Mouse (Mus musculus) limb, embryonic 14.5 days (tissue): ENCODE results near the gene Fam104a. TPM values are rescaled to one million over a fixed set of nuclear protein-coding genes. Genes with fewer than 3 reads are reported as not detected.
A peak's percentile ranks its signal among the peaks of the same experiment; 100 is the strongest.

ENCODE experiments used
- ATAC-seq: fragments of 200-750 bp; cut with Nextera tagmentation; 2 replicates; pipeline ENCODE4 v1.8.0; 2017; ENCODE audit warnings: low read depth, moderate number of reproducible peaks, moderate TSS enrichment; ENCODE audit not compliant: low FRiP score
- DNase-seq: peaks from one replicate; pipeline ENCODE4 v3.0.0-alpha.2; 2015; ENCODE audit warnings: low spot score
- H3K27ac ChIP-seq: fragments of 300-500 bp; sonication (generic); replicated peaks from 2 replicates; pipeline ENCODE4 v1.5.1; 2014; ENCODE audit warnings: low read depth, mild to moderate bottlenecking, low read length, moderate library complexity, mixed read lengths
- H3K27me3 ChIP-seq: fragments of 300-500 bp; sonication (generic); 2 replicates; pipeline ENCODE4 v1.6.1; 2014; ENCODE audit warnings: low read length, mixed read lengths; ENCODE audit not compliant: control insufficient read depth, insufficient read depth
- H3K36me3 ChIP-seq: fragments of 300-500 bp; sonication (generic); 2 replicates; pipeline ENCODE4 v1.6.1; 2014; ENCODE audit warnings: mild to moderate bottlenecking, low read length, moderate library complexity, mixed read lengths; ENCODE audit not compliant: control insufficient read depth, insufficient read depth
- H3K4me1 ChIP-seq: fragments of 300-500 bp; sonication (generic); 2 replicates; pipeline ENCODE4 v1.6.1; 2014; ENCODE audit warnings: antibody characterized with exemption, low read length, mixed read lengths; ENCODE audit not compliant: control insufficient read depth, insufficient read depth
- H3K4me2 ChIP-seq: fragments of 300-500 bp; sonication (generic); replicated peaks from 2 replicates; pipeline ENCODE4 v1.6.1; 2014; ENCODE audit warnings: low read depth, mild to moderate bottlenecking, low read length, moderate library complexity; ENCODE audit not compliant: severe bottlenecking
- H3K4me3 ChIP-seq: fragments of 300-500 bp; sonication (generic); replicated peaks from 2 replicates; pipeline ENCODE4 v1.5.1; 2014; ENCODE audit warnings: low read length
- H3K9ac ChIP-seq: fragments of 300-500 bp; sonication (generic); 2 replicates; pipeline ENCODE4 v1.6.1; 2014; ENCODE audit warnings: mild to moderate bottlenecking, low read depth, low read length, moderate library complexity; ENCODE audit not compliant: severe bottlenecking
- H3K9me3 ChIP-seq: fragments of 300-500 bp; sonication (generic); 2 replicates; pipeline ENCODE4 v1.6.1; 2016; ENCODE audit warnings: low read length; ENCODE audit not compliant: control insufficient read depth
- POLR2A ChIP-seq: fragments of 200-500 bp; IDR thresholded peaks from 2 replicates; pipeline ENCODE4 v1.8.0; 2012; ENCODE audit warnings: inconsistent platforms, mild to moderate bottlenecking, moderate library complexity, borderline replicate concordance; ENCODE audit not compliant: insufficient read depth, insufficient read length; ENCODE audit errors: extremely low read depth
- WGBS: fragments of 180-500 bp; shearing (Covaris S2); extraction: QIAGEN DNeasy Blood & Tissue Kit; methylation state at CpG from one replicate; pipeline ENCODE4 v1.1.7; 2014; 5-methylcytosine and 5-hydroxymethylcytosine counted together
- polyA plus RNA-seq, 2 experiments: library from polyadenylated mRNA; depleted of rRNA in 1 of 2; stranded (reverse) in 1 of 2; unstranded in 1 of 2; fragments of >200 nt; fragmentation: Nextera tagmentation in 1 of 2; extraction: Ambion mirVana in 1 of 2; gene quantifications; 2 replicates each; pipeline versions ENCODE4 v1.2.1 to v1.2.3; 2012 to 2014

Gene Fam104a
- polyA plus RNA-seq, 2 experiments: 30.3 to 50.2 TPM

DNA sequence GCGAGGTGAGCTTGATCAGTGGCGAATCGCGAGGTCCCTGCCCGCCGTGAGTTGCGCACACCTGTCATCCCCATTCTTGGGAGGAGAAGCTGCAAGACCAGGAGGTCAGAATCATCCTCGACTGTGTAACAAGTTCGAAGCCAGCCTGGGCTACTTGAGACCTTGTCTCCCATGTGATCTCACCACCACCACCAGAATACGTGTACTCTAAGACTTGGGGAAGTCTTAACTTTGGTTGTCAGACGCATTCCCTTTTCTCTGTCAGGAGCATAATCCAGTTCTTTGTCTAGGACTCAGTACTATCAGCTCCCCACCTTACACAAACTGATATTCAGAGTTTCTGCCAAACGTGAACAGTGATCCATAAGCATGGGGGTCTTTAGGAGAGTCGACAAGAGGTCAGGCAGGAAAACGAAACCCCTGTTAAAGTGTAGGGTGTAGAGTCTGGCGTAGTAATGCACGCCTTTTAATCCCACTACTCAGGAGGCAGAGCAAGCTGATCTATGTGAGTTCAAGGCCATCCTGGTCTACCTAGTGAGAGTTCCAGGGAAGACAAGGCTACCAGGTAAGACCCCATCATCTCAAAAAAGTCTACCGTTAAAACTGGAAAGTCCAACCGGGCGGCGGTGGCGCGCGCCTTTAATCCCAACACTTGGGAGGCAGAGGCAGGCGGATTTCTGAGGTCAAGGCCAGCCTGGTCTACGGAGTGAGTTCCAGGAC, 912 bp upstream of the Fam104a start:
- no peak for DNase-seq
- TF ChIP-seq POLR2A: no peak
- WGBS: 42% methylated on average over 25 of the region's 25 CpGs
- Histone ChIP-seq H3K27ac (peak overlapping the region; percentile 91), H3K27me3 (no peaks in the 10 kb centered on the region), H3K4me2 (peak overlapping the region; percentile 78), H3K9ac (peak overlapping the region; percentile 83), H3K4me3 (peak overlapping the region; percentile 96), H3K4me1 (peaks cover 14% of the 10 kb centered on the region), H3K9me3 (no peaks in the 10 kb centered on the region), H3K36me3 (peaks cover 24% of the 10 kb centered on the region)
- ATAC-seq: no peak

DNA sequence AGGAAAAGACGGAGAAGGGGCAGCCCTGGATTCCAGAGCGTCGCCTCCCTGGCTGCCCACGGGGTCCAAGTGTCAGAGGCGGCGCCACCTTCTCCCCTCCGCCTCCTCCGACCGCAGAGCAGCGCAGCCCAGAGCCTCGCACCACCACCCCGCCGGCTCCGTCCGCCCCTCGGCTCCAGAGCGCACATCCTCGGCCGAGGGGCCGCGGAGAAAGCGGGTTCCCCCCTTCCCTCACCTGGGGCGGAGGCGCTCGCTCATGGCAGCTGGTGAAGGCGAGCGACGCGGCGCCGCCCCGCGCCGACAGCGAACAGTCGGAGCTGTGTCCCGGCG, 363 bp downstream of the Fam104a start:
- peak overlapping the region; percentile 78 for H3K4me2 ChIP-seq
- peak overlapping the region; percentile 83 for H3K9ac ChIP-seq
- peaks cover 14% of the 10 kb centered on the region for H3K4me1 ChIP-seq
- DNase-seq: no peak
- ATAC-seq: peak; percentile 70; the same call in 1 of the 2 replicates
- H3K9me3 ChIP-seq: no peaks in the 10 kb centered on the region
- 0% methylated on average over 11 of the region's 38 CpGs for WGBS
- peak overlapping the region; percentile 96 for H3K4me3 ChIP-seq
- no peaks in the 10 kb centered on the region for H3K27me3 ChIP-seq
- no peak for TF ChIP-seq POLR2A
- peak overlapping the region; percentile 91 for H3K27ac ChIP-seq
- peaks cover 11% of the 10 kb centered on the region for H3K36me3 ChIP-seq

DNA sequence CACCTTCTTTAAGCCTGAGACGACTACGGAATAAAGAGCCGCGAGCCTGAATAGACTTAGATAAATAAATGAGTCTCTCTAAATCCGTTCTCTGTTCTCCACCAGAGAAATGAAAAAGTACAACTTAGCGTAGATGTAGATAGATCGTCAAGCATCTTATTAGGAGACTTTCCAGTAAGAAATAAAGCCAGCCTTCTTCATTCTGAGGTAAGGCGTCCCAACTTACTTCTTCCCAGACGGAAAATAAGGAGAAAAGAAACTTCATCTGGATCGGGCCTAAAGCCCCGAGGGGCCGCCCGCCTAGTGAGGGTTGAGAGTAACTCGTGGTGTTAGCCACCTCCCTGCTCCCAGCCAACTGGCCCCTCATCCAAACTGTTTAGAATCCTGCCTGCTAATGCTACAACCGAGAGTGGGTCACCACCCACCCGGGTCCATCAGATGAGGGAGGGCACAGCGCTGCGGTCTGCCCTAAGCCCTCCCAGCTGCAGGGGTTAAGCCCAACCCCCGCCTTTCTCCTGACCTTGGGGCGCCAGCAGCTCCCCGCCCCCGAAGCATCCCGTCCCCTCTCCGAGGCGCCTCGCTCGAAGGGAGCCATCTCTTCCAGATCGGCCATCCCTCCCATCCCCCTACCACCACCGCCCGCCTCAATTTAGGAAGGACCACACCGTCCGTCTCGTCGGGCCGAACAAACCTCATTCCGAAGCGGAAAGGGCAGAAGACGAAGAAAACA, 893 bp downstream of the Fam104a start:
- TF ChIP-seq POLR2A: no peak
- DNase-seq (peak; percentile 45), ATAC-seq (peak; percentile 32)
- Histone ChIP-seq H3K4me2 (peak overlapping the region; percentile 78), H3K4me1 (peaks cover 14% of the 10 kb centered on the region), H3K4me3 (peak overlapping the region; percentile 96), H3K9ac (peak overlapping the region; percentile 83), H3K36me3 (peaks cover 6% of the 10 kb centered on the region), H3K9me3 (no peaks in the 10 kb centered on the region), H3K27me3 (no peaks in the 10 kb centered on the region), H3K27ac (peak overlapping the region; percentile 91)
- 4% methylated on average over 35 of the region's 38 CpGs for WGBS

DNA sequence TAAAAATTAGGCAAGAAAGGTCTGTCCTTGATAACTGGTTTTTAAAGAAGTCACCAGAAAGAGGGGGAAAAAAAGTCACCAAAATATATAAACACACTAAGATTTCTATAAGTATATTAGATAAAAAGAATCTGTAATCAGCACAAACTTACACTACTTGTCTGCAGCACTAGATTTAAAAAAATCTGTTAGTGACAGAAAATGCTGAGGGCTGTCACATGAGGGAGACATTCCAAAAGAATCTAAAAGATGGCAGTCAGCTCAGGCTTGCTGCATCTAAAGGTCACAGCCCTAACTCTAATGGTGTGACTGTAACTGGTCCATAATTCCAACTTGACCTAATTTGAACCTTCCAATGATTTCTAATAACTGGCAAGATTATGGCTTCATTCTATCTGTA, 2.0 kb downstream of the Fam104a start:
- Histone ChIP-seq H3K4me3 (no peak overlapping the region), H3K4me1 (peaks cover 14% of the 10 kb centered on the region), H3K27ac (no peak overlapping the region), H3K27me3 (no peaks in the 10 kb centered on the region), H3K9me3 (no peaks in the 10 kb centered on the region), H3K9ac (no peak overlapping the region), H3K36me3 (peaks cover 2% of the 10 kb centered on the region; the same call in 1 of the 2 replicates), H3K4me2 (peak overlapping the region; percentile 78)
- no peak for DNase-seq
- no peak for TF ChIP-seq POLR2A
- no peak for ATAC-seq

DNA sequence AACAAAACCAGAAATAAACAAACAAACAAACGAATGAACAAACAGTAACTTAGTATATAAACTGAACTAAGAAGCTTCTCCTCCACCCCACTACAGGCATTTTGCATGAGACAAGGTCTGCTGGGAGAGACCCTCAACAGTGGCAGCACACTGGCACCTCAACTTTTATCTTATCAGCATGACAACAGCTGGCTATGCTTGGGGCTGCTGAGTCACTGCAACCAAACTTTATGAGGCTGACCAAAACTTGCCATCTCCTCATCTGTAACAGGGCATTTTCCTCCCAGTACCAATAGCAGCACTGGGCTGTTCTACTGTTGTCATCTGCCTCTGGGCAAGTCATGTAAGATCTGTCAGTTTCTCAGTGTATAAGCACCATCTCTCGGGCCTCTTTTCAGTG, 3.0 kb downstream of the Fam104a start:
- WGBS: 86% methylated on average over 2 of the region's 2 CpGs
- TF ChIP-seq POLR2A: no peak
- ATAC-seq: no peak
- Histone ChIP-seq H3K36me3 (peaks cover 12% of the 10 kb centered on the region), H3K9me3 (no peaks in the 10 kb centered on the region), H3K9ac (no peak overlapping the region), H3K4me1 (peaks cover 14% of the 10 kb centered on the region), H3K4me2 (no peak overlapping the region), H3K4me3 (no peak overlapping the region), H3K27ac (no peak overlapping the region), H3K27me3 (no peaks in the 10 kb centered on the region)
- DNase-seq: no peak
